Mouse (Mus musculus) frontal cortex, postnatal 25 days (tissue): ENCODE measurements around the gene Neurog3.

Experiments used
- DNase-seq, 2 experiments: peaks; one replicate each; pipeline ENCODE4 v3.0.0; 2022; ENCODE audit warnings: low spot score in 2 of 2

The Neurog3 gene

GRCm38 (mm10) chr10:62137150-62137549, 4.3 kb downstream of the Neurog3 start:
- DNase-seq, result no peak

GRCm38 (mm10) chr10:62138040-62138439, 5.2 kb downstream of the Neurog3 start:
- DNase-seq, result no peak

- no peak for DNase-seq
Observed at GRCm38 (mm10) chr10:62143820-62144219, 10.9 kb downstream of the Neurog3 start, which contains the start of gene Fam241b. Gene Fam241b (minus strand): TSS chr10:62143920.

- DNase-seq, result no peak
Observed at GRCm38 (mm10) chr10:62145957-62146356, 13.1 kb downstream of the Neurog3 start.

- DNase-seq, result no peak
Observed at GRCm38 (mm10) chr10:62147466-62148248, 14.8 kb downstream of the Neurog3 start.

GRCm38 (mm10) chr10:62149929-62150328, 17.0 kb downstream of the Neurog3 start:
- no peak for DNase-seq

- no peak for DNase-seq
Observed at GRCm38 (mm10) chr10:62162410-62162809, 29.5 kb downstream of the Neurog3 start.

GRCm38 (mm10) chr10:62172841-62173553, 40.1 kb downstream of the Neurog3 start:
- DNase-seq, result no peak

GRCm38 (mm10) chr10:62173941-62174448, 41.1 kb downstream of the Neurog3 start:
- DNase-seq, result no peak

- no peak for DNase-seq
Observed at GRCm38 (mm10) chr10:62174533-62175313, 41.8 kb downstream of the Neurog3 start.

GRCm38 (mm10) chr10:62179944-62180343, 47.1 kb downstream of the Neurog3 start:
- no peak for DNase-seq

GRCm38 (mm10) chr10:62181701-62182100, 48.8 kb downstream of the Neurog3 start:
- DNase-seq, result no peak

- DNase-seq, result no peak
Observed at GRCm38 (mm10) chr10:62182471-62183014, 49.7 kb downstream of the Neurog3 start.

- peak; percentile 98 to 99 for DNase-seq
Observed at GRCm38 (mm10) chr10:62183053-62183452, 50.2 kb downstream of the Neurog3 start.
